Mouse (Mus musculus) intestine, postnatal 0 days (tissue): ENCODE data around the gene Plxnb1. TPM values are rescaled to one million over a fixed set of nuclear protein-coding genes. Genes with fewer than 3 reads are reported as not detected.

ENCODE experiments used
- ATAC-seq: fragments of 200-750 bp; cut with Nextera tagmentation; 2 replicates; pipeline ENCODE4 v1.8.0; 2017; ENCODE audit warnings: mild to moderate bottlenecking, moderate TSS enrichment, moderate library complexity
- H3K27ac ChIP-seq: fragments of 300-500 bp; sonication (generic); 2 replicates; pipeline ENCODE4 v1.5.1; 2014; ENCODE audit warnings: mild to moderate bottlenecking, low read depth, low read length, moderate library complexity
- H3K27me3 ChIP-seq: fragments of 300-500 bp; sonication (generic); replicated peaks from 2 replicates; pipeline ENCODE4 v1.6.1; 2014; ENCODE audit warnings: low read length, mixed read lengths; ENCODE audit not compliant: control insufficient read depth, insufficient read depth
- H3K36me3 ChIP-seq: fragments of 300-500 bp; sonication (generic); 2 replicates; pipeline ENCODE4 v1.6.1; 2014; ENCODE audit warnings: mild to moderate bottlenecking, moderate library complexity; ENCODE audit not compliant: control insufficient read depth, insufficient read depth
- H3K4me1 ChIP-seq: fragments of 300-500 bp; sonication (generic); replicated peaks from 2 replicates; pipeline ENCODE4 v1.6.1; 2014; ENCODE audit warnings: antibody characterized with exemption, low read length, mixed read lengths; ENCODE audit not compliant: control insufficient read depth, insufficient read depth
- H3K4me2 ChIP-seq: fragments of 300-500 bp; sonication (generic); replicated peaks from 2 replicates; pipeline ENCODE4 v1.6.1; 2014; ENCODE audit warnings: low read depth, mild to moderate bottlenecking, moderate library complexity
- H3K4me3 ChIP-seq: fragments of 300-500 bp; sonication (generic); 2 replicates; pipeline ENCODE4 v1.5.1; 2014; ENCODE audit warnings: low read depth, low read length
- H3K9ac ChIP-seq: fragments of 300-500 bp; sonication (generic); 2 replicates; pipeline ENCODE4 v1.6.1; 2014; ENCODE audit warnings: mild to moderate bottlenecking, low read depth, low read length
- H3K9me3 ChIP-seq: fragments of 300-500 bp; sonication (generic); 2 replicates; pipeline ENCODE4 v1.6.1; 2016; ENCODE audit warnings: mixed run types; ENCODE audit not compliant: control insufficient read depth
- CTCF ChIP-seq: sonication (generic); IDR thresholded peaks from 2 replicates; pipeline ENCODE4 v1.5.1; 2016; ENCODE audit warnings: low read depth, mild to moderate bottlenecking, control low read depth, antibody characterized with exemption, moderate library complexity
- WGBS: fragments of 180-500 bp; shearing (Covaris S2); extraction: QIAGEN DNeasy Blood & Tissue Kit; methylation state at CpG from one replicate; pipeline ENCODE4 v1.1.7; 2014; 5-methylcytosine and 5-hydroxymethylcytosine counted together
- polyA plus RNA-seq: library from polyadenylated mRNA; unstranded; fragments of >200 nt; fragmentation: Nextera tagmentation; extraction: Ambion mirVana; gene quantifications from 2 replicates; pipeline ENCODE4 v1.2.1, GENCODE M21; 2015

Plxnb1 gene
- 1.3 and 1.6 TPM in 2 replicates for polyA plus RNA-seq

GRCm38 (mm10) chr9:109095137-109095982 lies at the start of gene Plxnb1:
Gene Plxnb1 (plus strand): TSS chr9:109095389.
- ATAC-seq: peak; percentile 67
- Histone ChIP-seq H3K36me3 (peaks cover 9% of the 10 kb centered on the region), H3K27me3 (no peaks in the 10 kb centered on the region), H3K4me1 (peaks cover 6% of the 10 kb centered on the region; the same call in 1 of the 2 replicates), H3K9me3 (no peaks in the 10 kb centered on the region), H3K27ac (peak within 1 kb of the TSS; percentile 77), H3K4me3 (peak within 1 kb of the TSS; percentile 75), H3K4me2 (peak within 1 kb of the TSS; percentile 98), H3K9ac (peak within 1 kb of the TSS; percentile 75)
- under 1% methylated on average over 89 of the region's 102 CpGs for WGBS
- no peak for TF ChIP-seq CTCF

GRCm38 (mm10) chr9:109046306-109046705 lies 48.9 kb upstream of the Plxnb1 start:
- no peak overlapping the region for H3K27ac ChIP-seq
- H3K27me3 ChIP-seq: no peaks in the 10 kb centered on the region
- no peaks in the 10 kb centered on the region for H3K9me3 ChIP-seq
- H3K4me2 ChIP-seq: no peak overlapping the region
- no peak overlapping the region for H3K4me3 ChIP-seq
- H3K36me3 ChIP-seq: peaks cover 7% of the 10 kb centered on the region
- TF ChIP-seq CTCF: peak; percentile 84
- peak; percentile 49; the same call in 1 of the 2 replicates for ATAC-seq
- H3K9ac ChIP-seq: no peak overlapping the region
- WGBS: 44% methylated on average over 5 of the region's 5 CpGs
- H3K4me1 ChIP-seq: 0 out of 2 replicates have a peak, but pooled peaks cover 2% of the 10 kb centered on the region

- Histone ChIP-seq H3K27me3 (no peaks in the 10 kb centered on the region), H3K4me3 (no peak overlapping the region), H3K9me3 (no peaks in the 10 kb centered on the region), H3K4me1 (no peaks in the 10 kb centered on the region), H3K4me2 (no peak overlapping the region), H3K27ac (no peak overlapping the region), H3K36me3 (peaks cover 21% of the 10 kb centered on the region), H3K9ac (no peak overlapping the region)
- no peak for TF ChIP-seq CTCF
- 65% methylated on average over 7 of the region's 7 CpGs for WGBS
- ATAC-seq: no peak
These were observed 45.9 kb upstream of the Plxnb1 start for GRCm38 (mm10) chr9:109049316-109049715.

GRCm38 (mm10) chr9:109049996-109050673 lies 45.1 kb upstream of the Plxnb1 start:
- no peaks in the 10 kb centered on the region for H3K27me3 ChIP-seq
- no peak overlapping the region for H3K27ac ChIP-seq
- no peak for TF ChIP-seq CTCF
- 65% methylated on average over 9 of the region's 9 CpGs for WGBS
- no peaks in the 10 kb centered on the region for H3K4me1 ChIP-seq
- H3K9me3 ChIP-seq: no peaks in the 10 kb centered on the region
- no peak overlapping the region for H3K9ac ChIP-seq
- no peak overlapping the region for H3K4me3 ChIP-seq
- 0 out of 2 replicates have a peak, but pooled peaks have one; percentile 7 for ATAC-seq
- no peak overlapping the region for H3K4me2 ChIP-seq
- peaks cover 21% of the 10 kb centered on the region for H3K36me3 ChIP-seq

- TF ChIP-seq CTCF: no peak
- Histone ChIP-seq H3K27me3 (no peaks in the 10 kb centered on the region), H3K36me3 (peaks cover 21% of the 10 kb centered on the region), H3K4me3 (no peak overlapping the region), H3K27ac (no peak overlapping the region), H3K4me1 (peaks cover 3% of the 10 kb centered on the region; the same call in 1 of the 2 replicates), H3K9me3 (no peaks in the 10 kb centered on the region), H3K4me2 (no peak overlapping the region), H3K9ac (no peak overlapping the region)
- no peak for ATAC-seq
- 67% methylated on average over 3 of the region's 3 CpGs for WGBS
These were observed 44.6 kb upstream of the Plxnb1 start for GRCm38 (mm10) chr9:109050674-109050997.

GRCm38 (mm10) chr9:109051011-109051501 lies 44.1 kb upstream of the Plxnb1 start:
- WGBS: 87% methylated on average over 13 of the region's 13 CpGs
- Histone ChIP-seq H3K27me3 (no peaks in the 10 kb centered on the region), H3K4me2 (no peak overlapping the region), H3K4me1 (peaks cover 3% of the 10 kb centered on the region; the same call in 1 of the 2 replicates), H3K9ac (no peak overlapping the region), H3K4me3 (no peak overlapping the region), H3K9me3 (no peaks in the 10 kb centered on the region), H3K27ac (no peak overlapping the region), H3K36me3 (peaks cover 24% of the 10 kb centered on the region)
- ATAC-seq: no peak
- no peak for TF ChIP-seq CTCF
